ENCODE assay signal across 8 mouse cellular contexts in the genomic region with DNA sequence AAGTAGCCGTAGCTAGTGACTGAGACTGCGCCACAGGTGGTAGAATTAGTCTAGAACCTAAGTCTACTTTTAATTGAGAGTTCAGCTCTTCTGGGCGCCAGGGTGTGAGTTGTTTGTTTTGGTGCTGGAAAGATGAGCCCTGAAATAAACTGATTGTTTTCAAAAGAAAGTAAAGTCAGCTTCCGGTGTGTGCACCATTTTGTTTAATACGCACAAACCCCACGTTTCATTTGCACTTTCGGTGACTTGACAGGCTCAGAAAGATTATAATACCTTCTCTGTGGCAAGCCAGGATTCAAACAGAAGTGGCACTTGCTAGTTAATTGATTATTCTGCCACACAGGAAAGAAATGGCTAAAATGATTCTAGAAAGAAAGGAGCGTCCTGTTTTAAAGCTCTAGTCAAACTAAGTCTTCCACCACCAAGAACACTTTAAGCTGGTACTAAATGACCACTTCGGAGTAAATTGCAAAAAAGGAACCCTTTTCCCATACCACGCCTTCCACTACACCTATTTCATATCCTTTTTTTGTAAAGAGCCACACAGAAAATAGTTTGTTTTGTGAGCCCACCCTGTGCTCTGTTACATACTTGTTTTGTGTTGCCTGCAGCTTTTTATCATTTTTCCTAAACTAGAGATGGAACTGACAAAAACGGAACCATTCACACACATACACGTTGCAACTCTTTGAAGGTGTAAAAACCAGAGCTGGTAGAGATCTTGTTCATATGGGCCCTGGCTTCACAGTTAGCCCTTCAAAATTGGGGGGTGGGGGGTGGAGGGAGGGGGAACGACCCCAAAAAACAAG. TPM values are rescaled to one million over a fixed set of nuclear protein-coding genes. Genes with fewer than 3 reads are reported as not detected.
DNase-seq lines count a peak whose midpoint lies in the region; ATAC-seq and TF ChIP-seq lines count a peak whose summit lies in the region.

No protein-coding gene starts in this region.

- H3K36me3 ChIP-seq in heart, embryonic 14.5 days (ENCODE audit: control insufficient read depth, insufficient read depth, low read length): peaks cover 21% of the 10 kb centered on the region; the same call in 1 of the 2 replicates
- peaks cover 10% of the 10 kb centered on the region; the same call in 1 of the 2 replicates for H3K36me3 ChIP-seq in E14TG2a.4 (ENCODE audit: insufficient read depth, low read length)
- no peaks in the 10 kb centered on the region for H3K36me3 ChIP-seq in forebrain, embryonic 12.5 days (replicated peaks)
- H3K36me3 ChIP-seq in liver, embryonic 15.5 days (replicated peaks): 0 out of 2 replicates have a peak, but pooled peaks cover 3% of the 10 kb centered on the region

- peak overlapping the region; percentile 83 for H3K4me2 ChIP-seq in heart, embryonic 14.5 days (ENCODE audit: low read length)
- peak overlapping the region; percentile 72 for H3K4me2 ChIP-seq in forebrain, embryonic 12.5 days
- peak overlapping the region; percentile 76 for H3K4me2 ChIP-seq in liver, embryonic 15.5 days

- TF ChIP-seq CTCF in E14TG2a.4 (conservative IDR thresholded peaks at IDR 0.05; ENCODE audit: low read length): no peak

- H3K4me3 ChIP-seq in heart, embryonic 14.5 days (ENCODE audit: control insufficient read depth in 1 of 2, insufficient read depth in 1 of 2, low read depth in 1 of 2, low read length in 2 of 2): peak overlapping the region; percentile 68 to 82
- H3K4me3 ChIP-seq in E14TG2a.4 (replicated peaks; ENCODE audit: low read length): peak overlapping the region; percentile 99
- peak overlapping the region; percentile 90 for H3K4me3 ChIP-seq in forebrain, embryonic 12.5 days (replicated peaks)
- H3K4me3 ChIP-seq in liver, embryonic 15.5 days (replicated peaks): peak overlapping the region; percentile 99

- WGBS in heart, embryonic 14.5 days: 23% methylated on average over 13 of the region's 13 CpGs
- 36% methylated on average over 13 of the region's 13 CpGs for WGBS in forebrain, embryonic 12.5 days
- 17% methylated on average over 13 of the region's 13 CpGs for WGBS in liver, embryonic 15.5 days (ENCODE audit: insufficient replicate concordance)

- ATAC-seq in heart, embryonic 14.5 days (ENCODE audit: insufficient number of reproducible peaks, insufficient read depth, low FRiP score, low read depth): no peak
- no peak for ATAC-seq in forebrain, embryonic 12.5 days (ENCODE audit: low FRiP score)
- ATAC-seq in liver, embryonic 15.5 days (ENCODE audit: insufficient read depth): no peak; the same call in 1 of the 2 replicates

- H3K27me3 ChIP-seq in heart, embryonic 14.5 days (ENCODE audit: control insufficient read depth, insufficient read depth, low read length): no peaks in the 10 kb centered on the region
- H3K27me3 ChIP-seq in E14TG2a.4 (ENCODE audit: insufficient read depth, low read length): no peaks in the 10 kb centered on the region
- no peaks in the 10 kb centered on the region for H3K27me3 ChIP-seq in forebrain, embryonic 12.5 days
- H3K27me3 ChIP-seq in liver, embryonic 15.5 days: no peaks in the 10 kb centered on the region

- H3K4me1 ChIP-seq in heart, embryonic 14.5 days (ENCODE audit: control insufficient read depth in 2 of 2, insufficient read depth in 2 of 2, low read length in 2 of 2): peaks cover 0 to 35% of the 10 kb centered on the region in 2 experiments; a peak in 3 of 4 replicates
- peaks cover 19% of the 10 kb centered on the region for H3K4me1 ChIP-seq in E14TG2a.4 (replicated peaks; ENCODE audit: low read depth, low read length)
- peaks cover 21% of the 10 kb centered on the region for H3K4me1 ChIP-seq in forebrain, embryonic 12.5 days
- H3K4me1 ChIP-seq in liver, embryonic 15.5 days (replicated peaks): peaks cover 35% of the 10 kb centered on the region

- DNase-seq in heart, adult 8-10 months (ENCODE audit: low spot score): no peak
- DNase-seq in cerebellum, postnatal 4 days (ENCODE audit: low spot score in 2 of 2): no peak
- no peak for DNase-seq in kidney, adult 18-20 months
- no peak for DNase-seq in layer of hippocampus, postnatal 25 days (ENCODE audit: extremely low spot score in 1 of 2, low spot score in 1 of 2)

- H3K9me3 ChIP-seq in heart, embryonic 14.5 days (ENCODE audit: control insufficient read depth, low read length): no peaks in the 10 kb centered on the region
- no peaks in the 10 kb centered on the region for H3K9me3 ChIP-seq in E14TG2a.4 (ENCODE audit: low read length)
- no peaks in the 10 kb centered on the region for H3K9me3 ChIP-seq in forebrain, embryonic 12.5 days
- no peaks in the 10 kb centered on the region for H3K9me3 ChIP-seq in liver, embryonic 15.5 days (replicated peaks)

- peak overlapping the region; percentile 91 for H3K9ac ChIP-seq in heart, embryonic 14.5 days (ENCODE audit: low read length)
- H3K9ac ChIP-seq in forebrain, embryonic 12.5 days: peak overlapping the region; percentile 87
- H3K9ac ChIP-seq in liver, embryonic 15.5 days: peak overlapping the region; percentile 98

- peak overlapping the region; percentile 93 to 98 for H3K27ac ChIP-seq in heart, embryonic 14.5 days (replicated peaks in 1 of 2; ENCODE audit: control insufficient read depth in 1 of 2, insufficient read depth in 1 of 2, low read depth in 2 of 2, low read length in 2 of 2)
- H3K27ac ChIP-seq in forebrain, embryonic 12.5 days: no peak overlapping the region
- H3K27ac ChIP-seq in liver, embryonic 15.5 days (replicated peaks): peak overlapping the region; percentile 95

RNA-seq across cellular contexts. Expression of gene Hadhb, which starts 1.0 kb away (rescaled TPM):
- polyA plus RNA-seq in heart, embryonic 14.5 days (2014; fragmentation: Nextera tagmentation; extraction: Ambion mirVana): 421 and 422 TPM in 2 replicates
- 1,000 to 10,000 TPM; 2,312 to 2,801 (median 2,464) TPM for total RNA-seq in heart, adult 8-10 months (2022)
- 84.0 and 88.9 TPM in 2 replicates for polyA plus RNA-seq in forebrain, embryonic 12.5 days (2016; fragmentation: Nextera tagmentation; extraction: Ambion mirVana)
- polyA plus RNA-seq in liver, embryonic 15.5 days (2015; fragmentation: Nextera tagmentation; extraction: Ambion mirVana): 140 and 154 TPM in 2 replicates
- 10 to 100 TPM; 88.1 to 98.2 TPM for total RNA-seq in layer of hippocampus, postnatal 25 days (2021)

RNA-seq across cellular contexts. Expression of gene Hadha, which starts 1.1 kb away (rescaled TPM):
- 223 and 246 TPM in 2 replicates for polyA plus RNA-seq in heart, embryonic 14.5 days (2014; fragmentation: Nextera tagmentation; extraction: Ambion mirVana)
- 1,000 to 10,000 TPM; 1,298 to 1,376 (median 1,346) TPM for total RNA-seq in heart, adult 8-10 months (2022)
- 86.8 and 94.8 TPM in 2 replicates for polyA plus RNA-seq in forebrain, embryonic 12.5 days (2016; fragmentation: Nextera tagmentation; extraction: Ambion mirVana)
- polyA plus RNA-seq in liver, embryonic 15.5 days (2015; fragmentation: Nextera tagmentation; extraction: Ambion mirVana): 101 and 105 TPM in 2 replicates
- total RNA-seq in layer of hippocampus, postnatal 25 days (2021): 10 to 100 TPM; 69.9 to 73.9 TPM

RNA-seq across cellular contexts. Expression of gene Adgrf3, which starts 49.5 kb away (rescaled TPM):
- 0.45 and 0.86 TPM in 2 replicates for polyA plus RNA-seq in heart, embryonic 14.5 days (2014; fragmentation: Nextera tagmentation; extraction: Ambion mirVana)
- total RNA-seq in heart, adult 8-10 months (2022): under 1 TPM in 1 of 4 experiments, not detected in 3; 0.57 TPM
- not detected in 2 replicates for polyA plus RNA-seq in forebrain, embryonic 12.5 days (2016; fragmentation: Nextera tagmentation; extraction: Ambion mirVana)
- polyA plus RNA-seq in liver, embryonic 15.5 days (2015; fragmentation: Nextera tagmentation; extraction: Ambion mirVana): not detected in 2 replicates
- not detected for total RNA-seq in layer of hippocampus, postnatal 25 days (2021)

RNA-seq across cellular contexts. Expression of gene 3110082J24Rik, which starts 50.1 kb away (rescaled TPM):
- not detected in 2 replicates for polyA plus RNA-seq in heart, embryonic 14.5 days (2014; fragmentation: Nextera tagmentation; extraction: Ambion mirVana)
- total RNA-seq in heart, adult 8-10 months (2022): not detected
- 8.0 and 8.3 TPM in 2 replicates for polyA plus RNA-seq in forebrain, embryonic 12.5 days (2016; fragmentation: Nextera tagmentation; extraction: Ambion mirVana)
- polyA plus RNA-seq in liver, embryonic 15.5 days (2015; fragmentation: Nextera tagmentation; extraction: Ambion mirVana): not detected in 2 replicates
- 1 to 10 TPM; 2.6 to 3.5 TPM for total RNA-seq in layer of hippocampus, postnatal 25 days (2021)

RNA-seq across cellular contexts. Expression of gene Garem2, which starts 51.1 kb away (rescaled TPM):
- polyA plus RNA-seq in heart, embryonic 14.5 days (2014; fragmentation: Nextera tagmentation; extraction: Ambion mirVana): 0.26 and 0.30 TPM in 2 replicates
- total RNA-seq in heart, adult 8-10 months (2022): under 1 TPM in 2 of 4 experiments, not detected in 2; 0.08 to 0.19 TPM
- 22.5 and 24.7 TPM in 2 replicates for polyA plus RNA-seq in forebrain, embryonic 12.5 days (2016; fragmentation: Nextera tagmentation; extraction: Ambion mirVana)
- polyA plus RNA-seq in liver, embryonic 15.5 days (2015; fragmentation: Nextera tagmentation; extraction: Ambion mirVana): 0.02 TPM in 1 of 2 replicates, not detected in the other
- total RNA-seq in layer of hippocampus, postnatal 25 days (2021): 10 to 100 TPM; 13.1 to 13.6 TPM
